Mouse (Mus musculus): ENCODE data around the gene Pcsk4. TPM values are rescaled to one million over a fixed set of nuclear protein-coding genes. Genes with fewer than 3 reads are reported as not detected.

Pcsk4 gene
- polyA plus RNA-seq, 1 experiment from 2014 or later, result 5.6 TPM

DNA sequence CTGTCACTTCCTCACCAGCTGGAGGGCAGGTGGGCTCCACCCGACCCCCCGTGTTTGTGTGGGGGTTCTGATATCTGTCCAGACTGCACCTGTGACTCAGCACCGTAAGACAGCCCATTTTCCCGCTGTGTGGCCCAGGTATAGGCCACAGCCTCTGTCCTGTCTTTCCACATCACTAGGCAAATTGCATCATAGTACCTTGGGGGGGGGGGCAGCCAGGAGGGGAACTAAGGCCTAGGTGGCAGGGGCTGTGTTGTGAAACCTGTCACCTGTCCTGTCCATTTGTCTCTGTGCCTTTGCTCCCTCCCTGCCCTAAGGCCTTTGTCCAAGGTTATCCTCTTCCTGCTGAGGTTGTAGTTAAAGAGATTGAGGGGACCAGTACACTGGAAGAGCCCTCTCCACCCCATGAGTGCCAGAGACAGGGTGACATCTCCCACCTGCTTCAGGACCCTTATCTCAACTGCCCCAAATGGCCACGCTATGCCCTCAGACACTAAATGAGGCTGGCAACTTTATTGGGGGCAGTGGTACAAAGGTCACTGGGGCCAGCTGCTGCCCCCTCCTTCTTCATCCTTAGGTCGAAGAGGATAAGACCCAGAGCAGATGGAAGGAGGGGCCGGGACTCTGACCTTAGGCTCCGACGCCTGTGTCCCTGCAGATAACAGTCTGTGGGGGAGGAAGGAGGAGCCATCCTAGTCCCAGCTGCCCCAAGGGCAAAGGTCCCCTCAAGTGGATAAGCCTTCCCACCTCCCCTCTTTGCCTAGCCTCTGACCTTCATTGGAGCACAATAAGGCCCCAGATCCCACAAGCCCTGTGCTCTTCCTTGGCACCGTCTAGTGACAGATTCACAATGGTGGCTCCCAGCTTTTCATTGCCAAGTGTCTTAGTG is 2.6 kb upstream of the Pcsk4 start:
- Histone ChIP-seq H3K4me2 (ENCODE audit: low read depth, low read length) (peak overlapping the region; percentile 94), H3K4me1 (ENCODE audit: insufficient read depth) (peaks cover 42% of the 10 kb centered on the region), H3K27me3 (ENCODE audit: insufficient read depth, low read length) (no peaks in the 10 kb centered on the region), H3K36me3 (replicated peaks; ENCODE audit: insufficient read depth, low read length) (peaks cover 16% of the 10 kb centered on the region), H3K27ac (ENCODE audit: low read depth) (peak overlapping the region; percentile 97), H3K4me3 (ENCODE audit: low read depth, low read length) (peak overlapping the region; percentile 59), H3K9me3 (ENCODE audit: low read length) (no peaks in the 10 kb centered on the region), H3K9ac (replicated peaks) (peak overlapping the region; percentile 79)
- peak; percentile 62 for ATAC-seq
- WGBS (ENCODE audit: insufficient replicate concordance), result 33% methylated on average over 10 of the region's 10 CpGs
- DNase-seq, result peak; percentile 84
- TF ChIP-seq CTCF (IDR thresholded peaks at IDR 0.05; ENCODE audit: low read depth), result no peak
- peak; percentile 72 for TF ChIP-seq EP300 (IDR thresholded peaks at IDR 0.05; ENCODE audit: low read depth)

DNA sequence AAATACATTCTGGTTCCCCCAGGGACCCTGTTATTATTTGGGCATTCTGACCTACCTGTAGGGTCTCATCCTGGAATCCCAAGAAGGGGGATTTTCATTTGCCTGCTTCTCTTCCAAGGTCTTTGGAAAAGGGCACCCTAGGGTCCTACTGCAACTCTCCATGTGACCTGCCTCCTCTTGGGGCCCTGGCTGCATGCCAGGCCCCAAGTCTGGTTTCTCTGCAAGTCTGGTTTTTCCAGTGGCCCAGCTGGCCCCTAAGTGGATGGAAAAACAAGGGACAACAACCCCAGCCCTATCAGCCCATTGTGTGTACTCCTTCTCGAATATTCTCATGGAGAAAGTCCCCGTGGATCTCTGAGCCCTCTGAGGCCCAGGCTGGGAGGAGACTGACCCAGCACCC is 1.6 kb upstream of the Pcsk4 start:
- Histone ChIP-seq H3K27ac (ENCODE audit: low read depth) (peak overlapping the region; percentile 97), H3K9ac (replicated peaks) (peak overlapping the region; percentile 79), H3K4me1 (ENCODE audit: insufficient read depth) (peaks cover 42% of the 10 kb centered on the region), H3K9me3 (ENCODE audit: low read length) (no peaks in the 10 kb centered on the region), H3K4me3 (ENCODE audit: low read depth, low read length) (peak overlapping the region; percentile 59), H3K4me2 (ENCODE audit: low read depth, low read length) (peak overlapping the region; percentile 94), H3K27me3 (ENCODE audit: insufficient read depth, low read length) (no peaks in the 10 kb centered on the region), H3K36me3 (replicated peaks; ENCODE audit: insufficient read depth, low read length) (peaks cover 14% of the 10 kb centered on the region)
- WGBS (ENCODE audit: insufficient replicate concordance), result 52% methylated on average over 2 of the region's 2 CpGs
- no peak for TF ChIP-seq CTCF (IDR thresholded peaks at IDR 0.05; ENCODE audit: low read depth)
- TF ChIP-seq EP300 (IDR thresholded peaks at IDR 0.05; ENCODE audit: low read depth), result no peak
- no peak for ATAC-seq
- DNase-seq, result no peak

DNA sequence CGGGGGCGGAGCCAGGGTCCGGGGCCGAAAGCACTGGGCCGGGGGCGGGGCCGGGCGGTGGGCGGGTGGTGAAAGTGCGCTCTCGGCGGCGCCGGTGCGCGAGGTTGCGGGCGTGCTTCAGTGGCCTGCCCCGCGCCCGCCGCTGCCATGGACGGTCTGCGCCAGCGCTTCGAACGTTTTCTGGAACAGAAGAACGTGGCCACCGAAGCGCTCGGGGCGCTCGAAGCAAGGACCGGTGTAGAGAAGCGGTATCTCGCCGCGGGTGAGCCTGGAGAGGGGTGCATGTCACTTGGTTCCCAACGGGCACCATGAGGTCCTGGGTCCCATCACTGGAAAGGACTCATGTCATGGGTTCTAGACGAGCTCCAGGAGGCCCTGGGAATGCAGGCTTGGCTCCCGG is 786 bp upstream of the Pcsk4 start:
- TF ChIP-seq CTCF (IDR thresholded peaks at IDR 0.05; ENCODE audit: low read depth) (no peak), EP300 (IDR thresholded peaks at IDR 0.05; ENCODE audit: low read depth) (no peak)
- Histone ChIP-seq H3K9me3 (ENCODE audit: low read length) (no peaks in the 10 kb centered on the region), H3K4me3 (ENCODE audit: low read depth, low read length) (peak overlapping the region; percentile 59), H3K4me1 (ENCODE audit: insufficient read depth) (peaks cover 42% of the 10 kb centered on the region), H3K36me3 (replicated peaks; ENCODE audit: insufficient read depth, low read length) (peaks cover 7% of the 10 kb centered on the region; the same call in 1 of the 2 replicates), H3K9ac (replicated peaks) (peak overlapping the region; percentile 79), H3K27me3 (ENCODE audit: insufficient read depth, low read length) (no peaks in the 10 kb centered on the region), H3K27ac (ENCODE audit: low read depth) (peak overlapping the region; percentile 97), H3K4me2 (ENCODE audit: low read depth, low read length) (peak overlapping the region; percentile 94)
- DNase-seq (no peak), ATAC-seq (no peak)
- under 1% methylated on average over 28 of the region's 41 CpGs for WGBS (ENCODE audit: insufficient replicate concordance)

DNA sequence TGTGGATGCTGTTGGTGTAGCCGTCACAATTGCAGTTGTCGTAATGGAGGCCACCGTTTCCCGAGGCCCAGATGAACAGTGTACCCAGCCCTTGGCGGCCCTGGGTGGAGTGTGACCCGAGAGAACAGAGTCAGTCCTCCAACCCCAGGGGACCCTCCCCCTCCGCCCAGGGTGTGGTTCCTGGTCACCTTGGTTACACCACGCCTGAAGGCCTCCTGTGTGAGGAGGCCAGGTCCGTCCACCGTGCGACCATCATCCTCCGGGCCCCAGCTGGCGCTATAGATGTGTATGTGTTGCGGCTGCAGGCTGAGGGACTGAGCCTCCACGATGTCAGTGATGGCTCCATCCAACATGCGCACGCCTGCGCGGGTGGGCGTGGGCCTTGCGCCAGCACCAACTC is 4.3 kb downstream of the Pcsk4 start:
- no peaks in the 10 kb centered on the region for H3K36me3 ChIP-seq (replicated peaks; ENCODE audit: insufficient read depth, low read length)
- no peaks in the 10 kb centered on the region for H3K9me3 ChIP-seq (ENCODE audit: low read length)
- H3K9ac ChIP-seq (replicated peaks), result no peak overlapping the region
- no peak overlapping the region for H3K4me3 ChIP-seq (ENCODE audit: low read depth, low read length)
- no peak overlapping the region for H3K27ac ChIP-seq (ENCODE audit: low read depth)
- ATAC-seq, result no peak
- peaks cover 31% of the 10 kb centered on the region for H3K4me1 ChIP-seq (ENCODE audit: insufficient read depth)
- WGBS (ENCODE audit: insufficient replicate concordance), result 81% methylated on average over 21 of the region's 21 CpGs
- H3K27me3 ChIP-seq (ENCODE audit: insufficient read depth, low read length), result no peaks in the 10 kb centered on the region
- no peak for TF ChIP-seq CTCF (IDR thresholded peaks at IDR 0.05; ENCODE audit: low read depth)
- no peak overlapping the region for H3K4me2 ChIP-seq (ENCODE audit: low read depth, low read length)
- DNase-seq, result no peak

GRCm38 (mm10) chr10:80324120-80325037 is 4.9 kb downstream of the Pcsk4 start:
- TF ChIP-seq EP300 (IDR thresholded peaks at IDR 0.05; ENCODE audit: low read depth) (no peak), CTCF (IDR thresholded peaks at IDR 0.05; ENCODE audit: low read depth) (no peak)
- peaks cover 33% of the 10 kb centered on the region for H3K4me1 ChIP-seq (ENCODE audit: insufficient read depth)
- peak overlapping the region; percentile 100 for H3K4me2 ChIP-seq (ENCODE audit: low read depth, low read length)
- DNase-seq (no peak), ATAC-seq (peak; percentile 64)
- H3K4me3 ChIP-seq (ENCODE audit: low read depth, low read length), result peak overlapping the region; percentile 66; the same call in 1 of the 2 replicates
- H3K9me3 ChIP-seq (ENCODE audit: low read length), result no peaks in the 10 kb centered on the region
- peak overlapping the region; percentile 95 for H3K27ac ChIP-seq (ENCODE audit: low read depth)
- H3K27me3 ChIP-seq (ENCODE audit: insufficient read depth, low read length), result no peaks in the 10 kb centered on the region
- H3K9ac ChIP-seq (replicated peaks), result peak overlapping the region; percentile 78; the same call in 1 of the 2 replicates
- 73% methylated on average over 17 of the region's 17 CpGs for WGBS (ENCODE audit: insufficient replicate concordance)
- H3K36me3 ChIP-seq (replicated peaks; ENCODE audit: insufficient read depth, low read length), result no peaks in the 10 kb centered on the region
